Mouse (Mus musculus) neural tube, embryonic 11.5 days (tissue): ENCODE measurements around the gene Man2a2. TPM values are rescaled to one million over a fixed set of nuclear protein-coding genes. Genes with fewer than 3 reads are reported as not detected.

Experiments
- ATAC-seq: fragments of 200-750 bp; cut with Nextera tagmentation; 2 replicates; pipeline ENCODE4 v1.8.0; 2017; ENCODE audit warnings: moderate number of reproducible peaks, mild to moderate bottlenecking, moderate TSS enrichment, moderate library complexity; ENCODE audit not compliant: insufficient read depth, low FRiP score, low TSS enrichment
- DNase-seq: peaks from one replicate; pipeline ENCODE4 v3.0.0-alpha.2; 2015; ENCODE audit warnings: low spot score
- H3K27ac ChIP-seq: fragments of 300-500 bp; sonication (generic); 2 replicates; pipeline ENCODE4 v1.5.1; 2014; ENCODE audit warnings: low read depth, mild to moderate bottlenecking, low read length
- H3K27me3 ChIP-seq: fragments of 300-500 bp; sonication (generic); 2 replicates; pipeline ENCODE4 v1.6.1; 2014; ENCODE audit warnings: mild to moderate bottlenecking, low read length, mixed read lengths; ENCODE audit not compliant: control insufficient read depth, insufficient read depth
- H3K36me3 ChIP-seq: fragments of 300-500 bp; sonication (generic); 2 replicates; pipeline ENCODE4 v1.6.1; 2014; ENCODE audit warnings: mild to moderate bottlenecking, low read length, moderate library complexity, mixed read lengths; ENCODE audit not compliant: control insufficient read depth, insufficient read depth
- H3K4me1 ChIP-seq: fragments of 300-500 bp; sonication (generic); 2 replicates; pipeline ENCODE4 v1.6.1; 2014; ENCODE audit warnings: low read length, mixed read lengths; ENCODE audit not compliant: control insufficient read depth, insufficient read depth
- H3K4me2 ChIP-seq: fragments of 300-500 bp; sonication (generic); 2 replicates; pipeline ENCODE4 v1.6.1; 2014; ENCODE audit warnings: low read depth, mild to moderate bottlenecking, moderate library complexity
- H3K4me3 ChIP-seq: fragments of 300-500 bp; sonication (generic); 2 replicates; pipeline ENCODE4 v1.5.1; 2014; ENCODE audit warnings: low read depth, low read length
- H3K9ac ChIP-seq: fragments of 300-500 bp; sonication (generic); 2 replicates; pipeline ENCODE4 v1.6.1; 2014; ENCODE audit warnings: mild to moderate bottlenecking, low read length
- H3K9me3 ChIP-seq: fragments of 300-500 bp; sonication (generic); 2 replicates; pipeline ENCODE4 v1.6.1; 2016; ENCODE audit warnings: low read length; ENCODE audit not compliant: control insufficient read depth
- WGBS: fragments of 180-500 bp; shearing (Covaris S2); extraction: QIAGEN DNeasy Blood & Tissue Kit; methylation state at CpG from one replicate; pipeline ENCODE4 v1.1.7; 2014; 5-methylcytosine and 5-hydroxymethylcytosine counted together
- polyA plus RNA-seq: library from polyadenylated mRNA; unstranded; fragments of >200 nt; fragmentation: Nextera tagmentation; extraction: Ambion mirVana; gene quantifications from 2 replicates; pipeline ENCODE4 v1.2.1, GENCODE M21; 2014

Man2a2 gene
- polyA plus RNA-seq, 1 experiment from 2014 or later, result 9.7 TPM

DNA sequence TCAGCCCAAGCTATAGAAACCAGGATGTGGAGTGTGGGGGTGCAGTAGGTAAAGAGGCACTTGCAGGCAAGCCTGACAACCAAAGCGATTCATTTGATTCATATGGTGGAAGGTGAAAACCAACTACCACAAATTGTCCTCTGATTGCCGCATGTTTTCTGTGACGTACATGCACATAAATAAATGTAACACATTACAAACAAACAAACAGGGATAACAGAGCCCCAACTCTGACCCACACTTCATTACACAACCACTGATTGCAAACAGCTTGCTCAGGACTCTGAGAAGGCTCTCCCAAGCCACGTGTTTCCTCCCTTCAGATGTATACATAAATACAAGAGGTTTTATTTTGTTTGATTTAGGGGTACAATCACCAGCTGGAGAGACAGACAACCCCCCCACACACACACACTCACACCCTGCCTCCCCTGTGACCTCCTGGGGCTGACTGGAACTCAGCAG lies 1.2 kb downstream of the Man2a2 start:
- peak overlapping the region; percentile 88 for H3K9ac ChIP-seq
- peak overlapping the region; percentile 89 for H3K4me3 ChIP-seq
- H3K27me3 ChIP-seq, result no peaks in the 10 kb centered on the region
- H3K4me1 ChIP-seq, result peaks cover 11% of the 10 kb centered on the region; the same call in 1 of the 2 replicates
- H3K9me3 ChIP-seq, result no peaks in the 10 kb centered on the region
- ATAC-seq (no peak), DNase-seq (no peak)
- H3K36me3 ChIP-seq, result peaks cover 11% of the 10 kb centered on the region; the same call in 1 of the 2 replicates
- no peak overlapping the region for H3K27ac ChIP-seq
- H3K4me2 ChIP-seq, result peak overlapping the region; percentile 81
- 48% methylated on average over 4 of the region's 4 CpGs for WGBS

GRCm38 (mm10) chr7:80369461-80369860 lies 1.7 kb downstream of the Man2a2 start:
- Histone ChIP-seq H3K4me2 (no peak overlapping the region; the same call in 1 of the 2 replicates), H3K9me3 (no peaks in the 10 kb centered on the region), H3K27ac (no peak overlapping the region), H3K4me3 (no peak overlapping the region), H3K4me1 (peaks cover 11% of the 10 kb centered on the region; the same call in 1 of the 2 replicates), H3K36me3 (peaks cover 11% of the 10 kb centered on the region; the same call in 1 of the 2 replicates), H3K27me3 (no peaks in the 10 kb centered on the region), H3K9ac (no peak overlapping the region)
- WGBS, result 82% methylated on average over 5 of the region's 5 CpGs
- DNase-seq (no peak), ATAC-seq (no peak)

- Histone ChIP-seq H3K4me3 (no peak overlapping the region), H3K9me3 (no peaks in the 10 kb centered on the region), H3K4me1 (peaks cover 11% of the 10 kb centered on the region; the same call in 1 of the 2 replicates), H3K27me3 (no peaks in the 10 kb centered on the region), H3K9ac (no peak overlapping the region), H3K4me2 (no peak overlapping the region), H3K36me3 (peaks cover 11% of the 10 kb centered on the region; the same call in 1 of the 2 replicates), H3K27ac (no peak overlapping the region)
- ATAC-seq (no peak), DNase-seq (no peak)
- WGBS, result 87% methylated on average over 20 of the region's 20 CpGs
These were observed 2.3 kb downstream of the Man2a2 start for GRCm38 (mm10) chr7:80368635-80369421.

- Histone ChIP-seq H3K9ac (no peak overlapping the region), H3K4me3 (no peak overlapping the region), H3K27me3 (no peaks in the 10 kb centered on the region), H3K36me3 (peaks cover 15% of the 10 kb centered on the region; the same call in 1 of the 2 replicates), H3K4me1 (peaks cover 11% of the 10 kb centered on the region; the same call in 1 of the 2 replicates), H3K4me2 (no peak overlapping the region), H3K27ac (no peak overlapping the region), H3K9me3 (no peaks in the 10 kb centered on the region)
- DNase-seq, result no peak
- WGBS, result 89% methylated on average over 9 of the region's 9 CpGs
- ATAC-seq, result no peak
These were observed 3.2 kb downstream of the Man2a2 start for GRCm38 (mm10) chr7:80368009-80368408.

- no peak overlapping the region for H3K4me2 ChIP-seq
- 97% methylated on average over 7 of the region's 7 CpGs for WGBS
- no peaks in the 10 kb centered on the region for H3K9me3 ChIP-seq
- peaks cover 11% of the 10 kb centered on the region; the same call in 1 of the 2 replicates for H3K4me1 ChIP-seq
- no peak overlapping the region for H3K4me3 ChIP-seq
- peaks cover 20% of the 10 kb centered on the region for H3K36me3 ChIP-seq
- no peak overlapping the region for H3K9ac ChIP-seq
- H3K27me3 ChIP-seq, result no peaks in the 10 kb centered on the region
- DNase-seq (no peak), ATAC-seq (no peak)
- no peak overlapping the region for H3K27ac ChIP-seq
These were observed 3.9 kb downstream of the Man2a2 start for GRCm38 (mm10) chr7:80367232-80367631.

DNA sequence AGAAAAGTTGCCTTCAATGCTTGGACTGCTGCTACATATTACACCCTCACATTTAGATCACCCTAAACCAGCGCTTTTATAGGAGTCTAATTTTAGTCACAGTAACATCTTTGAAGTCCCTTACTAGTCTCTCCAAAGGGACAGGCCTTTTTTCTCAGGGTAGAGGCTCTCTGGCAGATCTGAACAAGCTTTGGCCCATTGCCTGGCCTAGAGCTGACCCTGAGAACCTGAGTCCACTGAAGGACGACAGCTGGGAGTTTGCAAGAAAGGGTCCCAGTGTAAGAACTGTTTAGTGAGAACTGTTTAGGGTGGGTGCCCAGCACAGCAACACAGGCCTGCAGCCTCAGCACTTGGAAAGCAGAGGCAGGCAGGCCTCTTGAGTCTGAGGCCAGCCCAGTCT lies 5.4 kb downstream of the Man2a2 start:
- Histone ChIP-seq H3K36me3 (peaks cover 22% of the 10 kb centered on the region), H3K27me3 (no peaks in the 10 kb centered on the region), H3K4me2 (no peak overlapping the region), H3K9ac (no peak overlapping the region), H3K4me3 (no peak overlapping the region), H3K9me3 (no peaks in the 10 kb centered on the region), H3K27ac (no peak overlapping the region), H3K4me1 (peaks cover 11% of the 10 kb centered on the region; the same call in 1 of the 2 replicates)
- 88% methylated on average over 2 of the region's 2 CpGs for WGBS
- ATAC-seq (no peak), DNase-seq (no peak)

- Histone ChIP-seq H3K27me3 (no peaks in the 10 kb centered on the region), H3K4me2 (no peak overlapping the region), H3K36me3 (peaks cover 15% of the 10 kb centered on the region), H3K9me3 (no peaks in the 10 kb centered on the region), H3K9ac (no peak overlapping the region), H3K27ac (no peak overlapping the region), H3K4me3 (no peak overlapping the region), H3K4me1 (0 out of 2 replicates have a peak, but pooled peaks cover 5% of the 10 kb centered on the region)
- DNase-seq (no peak), ATAC-seq (no peak)
- WGBS, result 73% methylated on average over 3 of the region's 3 CpGs
These were observed 10.7 kb downstream of the Man2a2 start for GRCm38 (mm10) chr7:80360435-80360834.

- no peak overlapping the region for H3K4me2 ChIP-seq
- no peaks in the 10 kb centered on the region for H3K9me3 ChIP-seq
- 0 out of 2 replicates have a peak, but pooled peaks cover 5% of the 10 kb centered on the region for H3K4me1 ChIP-seq
- H3K9ac ChIP-seq, result no peak overlapping the region
- ATAC-seq, result no peak
- WGBS, result 82% methylated on average over 4 of the region's 4 CpGs
- H3K27ac ChIP-seq, result no peak overlapping the region
- H3K4me3 ChIP-seq, result no peak overlapping the region
- no peak for DNase-seq
- no peaks in the 10 kb centered on the region for H3K27me3 ChIP-seq
- H3K36me3 ChIP-seq, result peaks cover 12% of the 10 kb centered on the region
These were observed 13.1 kb downstream of the Man2a2 start for GRCm38 (mm10) chr7:80358039-80358438.
